Mouse (Mus musculus) E14TG2a.4 (cell line): ENCODE data around the gene Slc41a1.

Experiments used
- CTCF ChIP-seq: conservative IDR thresholded peaks from 2 replicates; pipeline ENCODE4 v1.5.1; 2014; ENCODE audit warnings: low read length
- NANOG ChIP-seq: IDR thresholded peaks from 2 replicates; pipeline ENCODE4 v1.6.1; 2014; ENCODE audit warnings: borderline replicate concordance, low read length, mixed read lengths
- POU5F1 ChIP-seq: IDR thresholded peaks from 2 replicates; pipeline ENCODE4 v1.6.1; 2014; ENCODE audit warnings: low read length, borderline replicate concordance

DNA sequence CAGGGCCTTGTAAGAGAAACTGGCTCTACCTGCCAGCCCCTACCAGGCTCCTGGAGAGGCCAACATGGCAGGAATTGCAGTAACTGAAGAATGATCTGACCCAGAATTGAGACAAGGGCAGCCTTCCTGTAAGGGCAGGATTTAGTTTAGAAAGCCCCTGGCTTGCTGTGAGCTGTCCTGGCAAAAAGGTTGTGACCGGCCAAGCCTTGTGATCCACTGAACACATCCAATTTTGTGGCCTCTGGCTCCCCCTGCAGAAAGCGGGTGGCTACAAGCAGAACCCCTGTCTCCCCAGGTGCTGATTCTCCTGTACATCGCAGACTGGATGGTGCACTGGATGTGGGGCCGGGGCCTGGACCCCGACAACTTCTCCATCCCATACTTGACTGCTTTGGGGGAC lies 19.0 kb downstream of the Slc41a1 start:
- TF ChIP-seq CTCF, result peak; percentile 44
- TF ChIP-seq NANOG, result no peak
- TF ChIP-seq POU5F1, result no peak
